In genomic region chr14:30865311-30865710, GRCm38 (mm10) we compare ENCODE assay signal across 11 mouse cellular contexts. TPM values are rescaled to one million over a fixed set of nuclear protein-coding genes. Genes with fewer than 3 reads are reported as not detected.
DNase-seq lines count a peak whose midpoint lies in the region; ATAC-seq and TF ChIP-seq lines count a peak whose summit lies in the region.
"Had no signal": no experiment of that assay in that cellular context is flagged by ENCODE, and none has a peak within 500 bp of the region (broad histone marks: within the 10 kb centered on the region; RNA-seq: fewer than 3 reads in every experiment).

No protein-coding gene starts in this region.

- H3K36me3 ChIP-seq in heart, adult 2 months (ENCODE audit: control insufficient read depth, insufficient read depth, low read length): peaks cover 2% of the 10 kb centered on the region; the same call in 1 of the 2 replicates
- peaks cover 8% of the 10 kb centered on the region; the same call in 1 of the 2 replicates for H3K36me3 ChIP-seq in liver, postnatal 0 days (replicated peaks; ENCODE audit: insufficient read depth, low read length)
- H3K36me3 ChIP-seq in liver, embryonic 12.5 days: peaks cover 29% of the 10 kb centered on the region
- peaks cover 0 to 2% of the 10 kb centered on the region in 2 experiments; a peak in 2 of 4 replicates for H3K36me3 ChIP-seq in MEL (ENCODE audit: control insufficient read depth in 1 of 2, insufficient read depth in 2 of 2, low read length in 2 of 2)

- no peaks in the 10 kb centered on the region for H3K27me3 ChIP-seq in heart, adult 2 months (ENCODE audit: control insufficient read depth, insufficient read depth, low read length)
- H3K27me3 ChIP-seq in liver, postnatal 0 days (ENCODE audit: insufficient read depth, low read length): no peaks in the 10 kb centered on the region
- no peaks in the 10 kb centered on the region for H3K27me3 ChIP-seq in liver, embryonic 12.5 days (replicated peaks)
- no peaks in the 10 kb centered on the region for H3K27me3 ChIP-seq in MEL (ENCODE audit: control insufficient read depth in 1 of 2, insufficient read depth in 2 of 2, low read length in 2 of 2)
- H3K27me3 ChIP-seq: limb, embryonic 13.5 days had no signal

- TF ChIP-seq RAD21 in MEL (IDR thresholded peaks at IDR 0.05; ENCODE audit: low read depth, low read length): peak; percentile 80

- TF ChIP-seq EP300 in heart, adult 2 months (IDR thresholded peaks at IDR 0.05; ENCODE audit: insufficient read depth, low read depth, low read length): no peak
- no peak for TF ChIP-seq EP300 in liver, postnatal 0 days (IDR thresholded peaks at IDR 0.05; ENCODE audit: low read depth)
- no peak for TF ChIP-seq EP300 in MEL (IDR thresholded peaks at IDR 0.05; ENCODE audit: low read depth in 1 of 2, low read length in 2 of 2)

- WGBS in heart, adult 2 months: 74% methylated on average over 3 of the region's 3 CpGs
- 66% methylated on average over 3 of the region's 3 CpGs for WGBS in liver, postnatal 0 days (ENCODE audit: insufficient replicate concordance)
- 67% methylated on average over 3 of the region's 3 CpGs for WGBS in liver, embryonic 12.5 days (ENCODE audit: insufficient replicate concordance)

- no peak overlapping the region for H3K9ac ChIP-seq in heart, adult 2 months (ENCODE audit: low read depth, low read length)
- H3K9ac ChIP-seq in liver, postnatal 0 days (replicated peaks): no peak overlapping the region
- H3K9ac ChIP-seq in liver, embryonic 12.5 days: no peak overlapping the region
- H3K9ac ChIP-seq in MEL (ENCODE audit: control insufficient read depth, low read depth, low read length, poor library complexity, severe bottlenecking): no peak overlapping the region
- H3K9ac ChIP-seq: limb, embryonic 13.5 days had no signal

- no peak for ATAC-seq in liver, postnatal 0 days
- ATAC-seq in liver, embryonic 12.5 days: no peak

- H3K4me2 ChIP-seq in liver, postnatal 0 days (ENCODE audit: low read depth, low read length): no peak overlapping the region
- no peak overlapping the region for H3K4me2 ChIP-seq in liver, embryonic 12.5 days
- H3K4me2 ChIP-seq: limb, embryonic 13.5 days had no signal

- H3K4me3 ChIP-seq in heart, adult 2 months: no peak overlapping the region
- H3K4me3 ChIP-seq in liver, postnatal 0 days (ENCODE audit: low read depth, low read length): no peak overlapping the region
- H3K4me3 ChIP-seq in liver, embryonic 12.5 days: no peak overlapping the region
- no peak overlapping the region for H3K4me3 ChIP-seq in MEL (ENCODE audit: control insufficient read depth in 1 of 2, insufficient read depth in 1 of 2, low read depth in 2 of 2, low read length in 2 of 2)
- H3K4me3 ChIP-seq: erythroblast, embryonic 14.5 days; limb, embryonic 13.5 days had no signal

- DNase-seq in heart, adult 2 months: no peak
- no peak for DNase-seq in heart, postnatal 4 days
- DNase-seq in liver, postnatal 0 days: no peak
- DNase-seq in MEL (ENCODE audit: low read depth, low spot score): peak; percentile 52
- peak; percentile 57 for DNase-seq in retina, embryonic 14.5 days (ENCODE audit: low spot score)
- DNase-seq in right cerebral cortex, adult 18-20 months: no peak
- no peak for DNase-seq in gastrocnemius, postnatal 25 days
- DNase-seq: kidney, postnatal 14 days had no signal

- peaks cover 12% of the 10 kb centered on the region for H3K4me1 ChIP-seq in heart, adult 2 months (ENCODE audit: control insufficient read depth, insufficient read depth, low read length)
- H3K4me1 ChIP-seq in liver, postnatal 0 days (ENCODE audit: insufficient read depth): peaks cover 24% of the 10 kb centered on the region
- H3K4me1 ChIP-seq in liver, embryonic 12.5 days: peaks cover 31% of the 10 kb centered on the region
- H3K4me1 ChIP-seq in MEL (ENCODE audit: control insufficient read depth in 1 of 2, insufficient read depth in 2 of 2, low read length in 2 of 2): no peaks in the 10 kb centered on the region

- H3K79me2 ChIP-seq in heart, adult 2 months (replicated peaks; ENCODE audit: control insufficient read depth, insufficient read depth, low read length): no peaks in the 10 kb centered on the region
- no peaks in the 10 kb centered on the region for H3K79me2 ChIP-seq in MEL (ENCODE audit: control insufficient read depth, insufficient read depth, low read length, poor library complexity)

- no peak for TF ChIP-seq POLR2A in heart, adult 2 months (IDR thresholded peaks at IDR 0.05; ENCODE audit: insufficient read depth, low read depth, low read length)
- no peak for TF ChIP-seq POLR2A in MEL (IDR thresholded peaks at IDR 0.05; ENCODE audit: control insufficient read depth in 1 of 2, insufficient read depth in 1 of 2, low read depth in 1 of 2, low read length in 2 of 2, poor library complexity in 1 of 2)

- peak; percentile 79 for TF ChIP-seq CTCF in heart, adult 2 months (IDR thresholded peaks at IDR 0.05)
- TF ChIP-seq CTCF in liver, postnatal 0 days (IDR thresholded peaks at IDR 0.05; ENCODE audit: low read depth): peak; percentile 65
- peak; percentile 27 to 75 (median 62); a peak in 5 of 6 replicates for TF ChIP-seq CTCF in MEL (IDR thresholded peaks at IDR 0.05 in 2 of 3, conservative IDR thresholded peaks at IDR 0.05 in 1 of 3; ENCODE audit: control insufficient read depth in 1 of 3, insufficient read depth in 1 of 3, low read depth in 2 of 3, low read length in 3 of 3, poor library complexity in 1 of 3, severe bottlenecking in 1 of 3)

- H3K9me3 ChIP-seq in liver, postnatal 0 days (ENCODE audit: low read length): no peaks in the 10 kb centered on the region
- H3K9me3 ChIP-seq in liver, embryonic 12.5 days (replicated peaks): no peaks in the 10 kb centered on the region
- H3K9me3 ChIP-seq in MEL (replicated peaks; ENCODE audit: insufficient read depth, low read length): no peaks in the 10 kb centered on the region
- H3K9me3 ChIP-seq: limb, embryonic 13.5 days had no signal

- intact Hi-C loops in heart, adult 2 months (cut with DNase I): loop anchor here (1.0 to 5.0 kb wide), 4 partner anchors 38 to 273 kb away; partner anchors contain the start of gene Tmem110

- no peak overlapping the region for H3K27ac ChIP-seq in heart, adult 2 months
- no peak overlapping the region for H3K27ac ChIP-seq in liver, postnatal 0 days (ENCODE audit: low read depth)
- no peak overlapping the region for H3K27ac ChIP-seq in liver, embryonic 12.5 days
- H3K27ac ChIP-seq in MEL (ENCODE audit: control insufficient read depth, low read depth, low read length): no peak overlapping the region
- H3K27ac ChIP-seq: limb, embryonic 13.5 days had no signal

TF ChIP-seq in MEL, 35 proteins besides CTCF, POLR2A, EP300 and RAD21:
- TF ChIP-seq ZKSCAN1 (IDR thresholded peaks at IDR 0.05; ENCODE audit: low read depth, low read length) (0 out of 2 replicates have a peak, but pooled peaks have one; percentile 52), TAL1 (IDR thresholded peaks at IDR 0.05; ENCODE audit: low read length) (no peak), ZC3H11A (IDR thresholded peaks at IDR 0.05; ENCODE audit: low read depth, low read length) (peak; percentile 46; the same call in 1 of the 2 replicates), RCOR1 (IDR thresholded peaks at IDR 0.05; ENCODE audit: low read depth, low read length) (no peak), BHLHE40 (IDR thresholded peaks at IDR 0.05; ENCODE audit: borderline replicate concordance, low read depth, low read length) (no peak), JUND (IDR thresholded peaks at IDR 0.05; ENCODE audit: low read depth, low read length) (no peak), TBP (IDR thresholded peaks at IDR 0.05; ENCODE audit: low read depth, low read length) (no peak), SMC3 (IDR thresholded peaks at IDR 0.05; ENCODE audit: low read depth, low read length) (peak; percentile 59)
TF ChIP-seq in MEL: peak in this region for 3.

RNA-seq across cellular contexts. Expression of gene Mustn1, which starts 13.7 kb away (rescaled TPM):
- 10 to 100 TPM; 14.4 to 15.9 TPM for total RNA-seq in heart, adult 2 months (2021)
- polyA plus RNA-seq in heart, adult 2 months (2012; rRNA removed): 13.6 and 17.7 TPM in 2 replicates
- total RNA-seq in heart, postnatal 4 days (2021): 1 to 10 TPM; 6.9 to 7.3 TPM
- polyA plus RNA-seq in liver, postnatal 0 days (2015; fragmentation: Nextera tagmentation; extraction: Ambion mirVana): 5.4 and 6.0 TPM in 2 replicates
- 0.49 and 0.51 TPM in 2 replicates for polyA plus RNA-seq in liver, embryonic 12.5 days (2016; fragmentation: Nextera tagmentation; extraction: Ambion mirVana)
- total RNA-seq in MEL (2012; rRNA removed): 0.08 and 0.16 TPM in 2 replicates
- polyA plus RNA-seq in MEL (2012; ENCODE audit: insufficient read depth in 1 of 2, insufficient read length in 2 of 2, low read depth in 1 of 2, low replicate concordance in 2 of 2, missing spikeins in 1 of 2): under 1 TPM in 1 of 2 experiments, not detected in 1; 0.22 TPM
- 100 to 1,000 TPM in 1 of 2 experiments, 10 to 100 TPM in 1; 54.6 to 343 TPM for total RNA-seq in gastrocnemius, postnatal 25 days (2021)

RNA-seq across cellular contexts. Expression of gene Itih4, which starts 21.0 kb away (rescaled TPM):
- 1 to 10 TPM; 7.1 to 7.3 TPM for total RNA-seq in heart, adult 2 months (2021)
- polyA plus RNA-seq in heart, adult 2 months (2012; rRNA removed): 4.7 and 7.0 TPM in 2 replicates
- total RNA-seq in heart, postnatal 4 days (2021): 1 to 10 TPM; 1.6 to 2.5 TPM
- polyA plus RNA-seq in liver, postnatal 0 days (2015; fragmentation: Nextera tagmentation; extraction: Ambion mirVana): 631 and 661 TPM in 2 replicates
- 8.8 and 9.2 TPM in 2 replicates for polyA plus RNA-seq in liver, embryonic 12.5 days (2016; fragmentation: Nextera tagmentation; extraction: Ambion mirVana)
- not detected in 2 replicates for total RNA-seq in MEL (2012; rRNA removed)
- polyA plus RNA-seq in MEL (2012; ENCODE audit: insufficient read depth in 1 of 2, insufficient read length in 2 of 2, low read depth in 1 of 2, low replicate concordance in 2 of 2, missing spikeins in 1 of 2): not detected
- total RNA-seq in gastrocnemius, postnatal 25 days (2021): not detected

RNA-seq across cellular contexts. Expression of gene Tmem110, which starts 39.9 kb away (rescaled TPM):
- total RNA-seq in heart, adult 2 months (2021): 1 to 10 TPM; 7.3 to 9.4 TPM
- polyA plus RNA-seq in heart, adult 2 months (2012; rRNA removed): 13.1 and 14.3 TPM in 2 replicates
- total RNA-seq in heart, postnatal 4 days (2021): 10 to 100 TPM; 14.4 to 14.7 TPM
- polyA plus RNA-seq in liver, postnatal 0 days (2015; fragmentation: Nextera tagmentation; extraction: Ambion mirVana): 11.8 and 14.4 TPM in 2 replicates
- polyA plus RNA-seq in liver, embryonic 12.5 days (2016; fragmentation: Nextera tagmentation; extraction: Ambion mirVana): 16.1 and 17.3 TPM in 2 replicates
- 9.3 and 11.6 TPM in 2 replicates for total RNA-seq in MEL (2012; rRNA removed)
- 10 to 100 TPM in 1 of 2 experiments, not detected in 1; 21.0 TPM for polyA plus RNA-seq in MEL (2012; ENCODE audit: insufficient read depth in 1 of 2, insufficient read length in 2 of 2, low read depth in 1 of 2, low replicate concordance in 2 of 2, missing spikeins in 1 of 2)
- total RNA-seq in gastrocnemius, postnatal 25 days (2021): 1 to 10 TPM; 6.3 TPM

RNA-seq across cellular contexts. Expression of gene Itih3, which starts 58.2 kb away (rescaled TPM):
- total RNA-seq in heart, adult 2 months (2021): under 1 TPM; 0.82 to 0.86 TPM
- polyA plus RNA-seq in heart, adult 2 months (2012; rRNA removed): 0.25 and 0.44 TPM in 2 replicates
- total RNA-seq in heart, postnatal 4 days (2021): under 1 TPM; 0.55 to 0.74 TPM
- polyA plus RNA-seq in liver, postnatal 0 days (2015; fragmentation: Nextera tagmentation; extraction: Ambion mirVana): 1,712 and 1,929 TPM in 2 replicates
- polyA plus RNA-seq in liver, embryonic 12.5 days (2016; fragmentation: Nextera tagmentation; extraction: Ambion mirVana): 74.1 and 74.2 TPM in 2 replicates
- total RNA-seq in MEL (2012; rRNA removed): not detected in 2 replicates
- not detected for polyA plus RNA-seq in MEL (2012; ENCODE audit: insufficient read depth in 1 of 2, insufficient read length in 2 of 2, low read depth in 1 of 2, low replicate concordance in 2 of 2, missing spikeins in 1 of 2)
- total RNA-seq in gastrocnemius, postnatal 25 days (2021): under 1 TPM; 0.28 to 0.32 TPM

Comparison
In these comparisons a context has a peak if more than half of its experiments do, and no peak if none do; other contexts are left out.
1. DNase-seq: peak in MEL (single experiment) and retina, embryonic 14.5 days (single experiment); none in heart, adult 2 months (0 of 2), heart, postnatal 4 days (single experiment), liver, postnatal 0 days (single experiment), right cerebral cortex, adult 18-20 months (single experiment) and gastrocnemius, postnatal 25 days (single experiment).
2. Peak in every context shown above with its lines, with median percentiles within 50 percentile points of each other: CTCF ChIP-seq.